Mouse (Mus musculus) liver, embryonic 14.5 days (tissue): ENCODE data around the gene Tlr2. TPM values are rescaled to one million over a fixed set of nuclear protein-coding genes. Genes with fewer than 3 reads are reported as not detected.
A peak's percentile ranks its signal among the peaks of the same experiment; 100 is the strongest.
"Not testable (repeated sequence)": the region's sequence is repeated elsewhere in the genome, so short reads cannot be mapped to it uniquely, and the experiment has no call there.

Experiments
- ATAC-seq: fragments of 200-750 bp; cut with Nextera tagmentation; 2 replicates; pipeline ENCODE4 v1.8.0; 2017; ENCODE audit warnings: moderate number of reproducible peaks, mild to moderate bottlenecking, moderate library complexity; ENCODE audit not compliant: insufficient read depth
- DNase-seq, 3 experiments: peaks; one replicate each; pipeline ENCODE4 v3.0.0-alpha.2; 2012 to 2013; ENCODE audit warnings: low read depth in 3 of 3, low spot score in 3 of 3
- H3K27ac ChIP-seq: fragments of 300-500 bp; sonication (generic); 2 replicates; pipeline ENCODE4 v1.5.1; 2014; ENCODE audit warnings: moderate library complexity, mild to moderate bottlenecking, control low read depth, inconsistent platforms
- H3K27me3 ChIP-seq: fragments of 300-500 bp; sonication (generic); 2 replicates; pipeline ENCODE4 v1.6.1; 2014; ENCODE audit warnings: mild to moderate bottlenecking, low read length, moderate library complexity; ENCODE audit not compliant: control insufficient read depth, insufficient read depth
- H3K36me3 ChIP-seq: fragments of 300-500 bp; sonication (generic); replicated peaks from 2 replicates; pipeline ENCODE4 v1.6.1; 2014; ENCODE audit warnings: low read depth; ENCODE audit not compliant: control insufficient read depth, insufficient read depth
- H3K4me1 ChIP-seq, 2 experiments: fragments of 200-500 bp in 1 of 2; fragments of 300-500 bp in 1 of 2; sonication (generic) in 1 of 2; replicated peaks; 2 replicates each; pipeline ENCODE4 v1.6.1; 2012 to 2014; ENCODE audit warnings: antibody characterized with exemption in 1 of 2, inconsistent platforms in 1 of 2, low read length in 1 of 2; ENCODE audit not compliant: control insufficient read depth in 2 of 2, insufficient read depth in 2 of 2
- H3K4me2 ChIP-seq: fragments of 300-500 bp; sonication (generic); 2 replicates; pipeline ENCODE4 v1.6.1; 2014; ENCODE audit warnings: low read depth, mild to moderate bottlenecking, control low read depth, moderate library complexity
- H3K4me3 ChIP-seq, 2 experiments: fragments of 200-500 bp in 1 of 2; fragments of 300-500 bp in 1 of 2; sonication (generic) in 1 of 2; 2 replicates each; pipeline ENCODE4 v1.5.1; 2012 to 2014; ENCODE audit warnings: low read depth in 2 of 2, low read length in 2 of 2, mild to moderate bottlenecking in 2 of 2, control low read depth in 1 of 2, inconsistent platforms in 1 of 2, moderate library complexity in 1 of 2; ENCODE audit not compliant: insufficient read depth in 1 of 2
- H3K9ac ChIP-seq: fragments of 300-500 bp; sonication (generic); replicated peaks from 2 replicates; pipeline ENCODE4 v1.6.1; 2014; ENCODE audit warnings: mild to moderate bottlenecking, control low read depth, moderate library complexity
- H3K9me3 ChIP-seq: fragments of 300-500 bp; sonication (generic); 2 replicates; pipeline ENCODE4 v1.6.1; 2016; ENCODE audit warnings: low read length, mixed read lengths; ENCODE audit not compliant: control insufficient read depth
- CTCF ChIP-seq: IDR thresholded peaks from 2 replicates; pipeline ENCODE4 v1.5.1; 2016; ENCODE audit warnings: antibody characterized with exemption, low read depth, control low read depth
- EP300 ChIP-seq: IDR thresholded peaks from 2 replicates; pipeline ENCODE4 v1.6.1; 2016; ENCODE audit warnings: antibody characterized with exemption, low read depth
- WGBS: fragments of 180-500 bp; shearing (Covaris S2); extraction: QIAGEN DNeasy Blood & Tissue Kit; methylation state at CpG from one replicate; pipeline ENCODE4 v1.1.7; 2014; ENCODE audit not compliant: insufficient replicate concordance; 5-methylcytosine and 5-hydroxymethylcytosine counted together
- polyA plus RNA-seq, 2 experiments: library from polyadenylated mRNA; depleted of rRNA in 1 of 2; stranded (reverse) in 1 of 2; unstranded in 1 of 2; fragments of >200 nt; fragmentation: Nextera tagmentation in 1 of 2; extraction: Ambion mirVana in 1 of 2; gene quantifications; 2 replicates each; pipeline versions ENCODE4 v1.2.1 to v1.2.3; 2012 to 2014

Gene Tlr2
- polyA plus RNA-seq (2012; rRNA removed) = 1.3 and 1.4 TPM in 2 replicates
- polyA plus RNA-seq (2014; fragmentation: Nextera tagmentation; extraction: Ambion mirVana) = 2.2 and 2.5 TPM in 2 replicates

DNA sequence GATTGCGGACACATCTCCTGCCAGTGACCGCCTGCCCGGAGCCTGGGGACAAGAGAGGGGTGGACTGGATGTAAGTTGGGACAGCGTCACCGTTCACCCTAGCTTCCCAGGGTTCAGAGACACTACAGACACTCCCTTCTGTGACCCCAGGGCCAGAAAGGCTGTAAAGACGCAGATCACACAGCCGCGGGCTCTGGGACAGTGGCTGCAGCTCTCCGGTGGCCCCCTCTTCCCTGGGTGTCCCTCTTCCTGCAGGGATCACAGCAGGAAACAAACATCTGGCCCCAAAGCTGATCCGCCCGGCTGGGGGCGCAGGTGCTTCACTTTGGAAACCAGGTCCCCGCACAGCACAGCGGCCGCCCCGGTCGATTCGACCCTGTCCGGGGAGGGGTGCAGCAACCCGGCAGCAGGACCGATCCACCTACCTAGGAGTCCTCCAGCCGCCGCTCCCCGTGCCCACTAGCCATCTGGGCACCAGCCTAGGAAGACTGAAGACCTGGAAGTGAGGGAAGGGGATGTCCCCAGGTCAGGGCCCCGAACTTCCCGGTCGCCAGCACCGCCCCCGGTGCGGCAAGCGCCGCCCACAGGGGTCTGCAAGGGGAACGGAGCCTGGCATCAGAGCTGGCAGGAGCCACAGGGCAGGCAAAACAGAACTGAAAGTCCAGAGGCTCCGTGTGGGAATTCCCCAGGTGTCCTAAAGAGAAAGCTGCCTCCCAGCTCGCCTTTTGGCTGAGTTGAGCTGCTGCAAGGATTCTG, at the start of gene Tlr2:
Gene Tlr2, minus strand, starts transcription at position 673 of the 756 bp plus-strand sequence.
- H3K27ac ChIP-seq = no peak within 1 kb of the TSS
- 2% methylated on average over 35 of the region's 35 CpGs for WGBS
- no peak for DNase-seq
- peak within 1 kb of the TSS; percentile 57 to 60 for H3K4me3 ChIP-seq
- peak within 1 kb of the TSS; percentile 40; the same call in 1 of the 2 replicates for H3K9ac ChIP-seq
- H3K9me3 ChIP-seq = no peaks in the 10 kb centered on the region
- no peaks in the 10 kb centered on the region; the same call in 1 of the 2 replicates for H3K27me3 ChIP-seq
- TF ChIP-seq CTCF = peak; percentile 63
- no peak for TF ChIP-seq EP300
- peaks cover 0 to 14% of the 10 kb centered on the region in 2 experiments; a peak in 2 of 4 replicates for H3K4me1 ChIP-seq
- peak within 1 kb of the TSS; percentile 64 for H3K4me2 ChIP-seq
- ATAC-seq = peak; percentile 37; the same call in 1 of the 2 replicates
- no peaks in the 10 kb centered on the region for H3K36me3 ChIP-seq

GRCm38 (mm10) chr3:83885163-83885562, 43.6 kb upstream of the Tlr2 start:
- DNase-seq = peak in 2 of 3 experiments; percentile 20 to 32
- 11% methylated on average over 2 of the region's 2 CpGs for WGBS
- Histone ChIP-seq H3K9me3 (no peaks in the 10 kb centered on the region), H3K4me3 (no peak overlapping the region), H3K4me2 (no peak overlapping the region), H3K36me3 (no peaks in the 10 kb centered on the region), H3K9ac (no peak overlapping the region), H3K27ac (no peak overlapping the region), H3K27me3 (no peaks in the 10 kb centered on the region), H3K4me1 (no peaks in the 10 kb centered on the region)
- TF ChIP-seq CTCF = no peak
- TF ChIP-seq EP300 = no peak
- no peak for ATAC-seq

DNA sequence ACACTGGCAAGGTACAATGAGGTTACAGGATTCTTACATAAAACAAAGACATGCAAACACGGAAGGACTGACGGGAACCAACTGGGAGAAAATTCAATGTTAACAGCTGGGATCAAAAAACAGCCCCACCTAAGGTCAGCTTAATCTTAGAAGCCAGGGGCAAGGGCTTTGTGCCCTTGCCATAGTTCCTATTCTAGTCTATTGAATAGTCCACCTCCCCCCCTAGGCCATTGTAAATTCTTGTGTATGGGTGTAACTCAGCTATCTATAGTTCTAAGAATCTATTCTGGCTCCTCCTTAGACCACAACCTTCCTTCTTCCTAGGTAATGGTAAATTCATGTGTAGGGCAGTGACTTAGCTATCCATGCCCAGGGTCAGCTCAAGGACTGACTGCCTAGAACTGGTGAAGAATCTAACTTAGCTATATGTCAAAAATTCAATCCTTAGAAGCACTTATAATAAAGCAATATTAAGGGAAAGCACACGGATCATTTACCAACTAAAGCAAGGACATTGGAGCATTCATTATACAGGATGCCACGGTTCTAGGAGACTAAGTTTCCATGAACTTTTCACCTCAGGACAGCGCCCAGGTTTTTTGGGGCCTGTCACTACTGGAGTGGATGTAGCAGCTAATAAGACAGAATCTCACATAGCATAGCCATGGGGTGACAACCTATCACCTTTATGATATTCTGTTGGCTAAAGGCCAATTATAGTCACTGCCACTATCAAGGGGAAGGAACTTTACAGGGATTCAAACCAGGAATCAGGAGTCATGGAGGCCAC, 37.9 kb upstream of the Tlr2 start:
- H3K9ac ChIP-seq, H3K36me3 ChIP-seq, H3K4me2 ChIP-seq, H3K27me3 ChIP-seq, H3K9me3 ChIP-seq, H3K27ac ChIP-seq, DNase-seq, ATAC-seq, H3K4me1 ChIP-seq, H3K4me3 ChIP-seq: not testable (repeated sequence)
- 62% methylated on average over 5 of the region's 5 CpGs for WGBS

GRCm38 (mm10) chr3:83878801-83879200, 37.2 kb upstream of the Tlr2 start:
- Histone ChIP-seq H3K9me3 (no peaks in the 10 kb centered on the region), H3K4me3 (no peak overlapping the region), H3K4me2 (no peak overlapping the region), H3K4me1 (no peaks in the 10 kb centered on the region), H3K36me3 (no peaks in the 10 kb centered on the region), H3K9ac (no peak overlapping the region), H3K27me3 (no peaks in the 10 kb centered on the region), H3K27ac (no peak overlapping the region)
- WGBS = 72% methylated on average over 4 of the region's 4 CpGs
- TF ChIP-seq EP300 = no peak
- no peak for TF ChIP-seq CTCF
- DNase-seq (no peak), ATAC-seq (no peak)

DNA sequence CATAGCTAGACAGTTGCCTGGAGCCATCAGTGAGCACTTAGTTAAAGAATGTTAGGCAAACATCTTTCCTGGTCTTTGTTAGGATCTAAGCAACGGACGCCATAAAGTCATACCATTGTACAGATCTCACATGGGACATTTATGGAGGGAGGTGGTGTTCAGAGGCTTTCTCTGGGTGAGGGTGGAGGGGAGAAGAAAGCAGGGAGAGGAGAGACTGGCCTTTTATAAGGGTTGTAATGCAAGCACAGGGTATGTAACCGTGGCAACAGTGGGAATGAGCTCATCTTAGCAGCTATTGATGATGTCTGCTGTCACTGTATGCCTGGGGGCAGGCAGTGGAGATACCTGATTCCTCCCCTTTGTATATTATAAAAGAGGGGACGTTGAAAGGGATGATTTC, 34.7 kb upstream of the Tlr2 start:
- Histone ChIP-seq H3K4me3 (no peak overlapping the region), H3K4me2 (no peak overlapping the region), H3K9me3 (no peaks in the 10 kb centered on the region), H3K9ac (no peak overlapping the region), H3K27ac (no peak overlapping the region), H3K27me3 (no peaks in the 10 kb centered on the region), H3K4me1 (no peaks in the 10 kb centered on the region), H3K36me3 (no peaks in the 10 kb centered on the region)
- ATAC-seq (no peak), DNase-seq (no peak)
- TF ChIP-seq CTCF (no peak), EP300 (no peak)
- 52% methylated on average over 4 of the region's 4 CpGs for WGBS

DNA sequence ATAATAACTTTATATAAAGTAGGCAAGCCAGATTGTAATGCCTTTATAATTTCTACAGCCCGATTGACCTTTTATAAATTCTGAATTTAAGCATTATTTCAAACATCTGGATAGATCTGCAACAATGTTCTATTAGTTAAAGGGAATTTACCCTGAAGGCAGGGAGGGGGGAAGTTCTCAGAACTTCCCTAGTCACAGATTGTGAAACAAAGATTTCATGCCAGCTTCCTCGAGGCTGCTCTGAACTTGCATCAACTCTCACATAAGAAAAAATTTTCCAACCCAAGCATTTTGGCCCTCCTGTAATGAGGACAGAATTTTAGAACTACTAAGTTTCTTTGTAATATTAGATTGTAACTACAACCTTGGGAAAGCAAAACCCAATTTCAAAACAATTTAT, 33.5 kb upstream of the Tlr2 start:
- H3K4me1 ChIP-seq, ATAC-seq, DNase-seq, H3K4me2 ChIP-seq, H3K36me3 ChIP-seq, H3K9me3 ChIP-seq, H3K9ac ChIP-seq, H3K27ac ChIP-seq, H3K4me3 ChIP-seq, H3K27me3 ChIP-seq: not testable (repeated sequence)
- 50% methylated on average over 2 of the region's 2 CpGs for WGBS

GRCm38 (mm10) chr3:83872853-83873252, 31.3 kb upstream of the Tlr2 start:
- H3K27ac ChIP-seq, H3K9ac ChIP-seq, H3K36me3 ChIP-seq, H3K4me3 ChIP-seq, H3K4me2 ChIP-seq, H3K9me3 ChIP-seq, H3K27me3 ChIP-seq, H3K4me1 ChIP-seq, ATAC-seq, DNase-seq: not testable (repeated sequence)
- 53% methylated on average over 2 of the region's 2 CpGs for WGBS
